21 mouse cellular contexts compared by ENCODE assay signal in the genomic region with DNA sequence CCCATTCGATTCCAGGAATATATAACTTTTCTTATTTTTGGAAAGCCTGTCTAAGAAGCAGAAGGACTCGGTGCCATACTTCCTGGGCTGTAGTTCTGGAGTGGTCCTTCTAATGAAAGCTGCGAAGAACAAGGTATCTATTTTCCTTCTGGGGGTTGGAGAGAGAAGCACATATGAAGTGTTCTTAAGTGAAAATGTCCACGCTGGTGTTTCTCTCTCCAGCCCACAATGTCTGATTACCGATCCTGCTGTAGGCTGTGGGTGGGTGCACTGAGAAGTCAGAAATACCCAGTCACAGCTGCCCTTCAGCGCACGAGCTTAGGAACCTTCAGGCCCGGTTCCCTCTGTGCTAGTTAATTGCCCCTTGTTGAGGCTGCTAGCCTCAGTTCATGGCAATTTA.
A peak's percentile ranks its signal among the peaks of the same experiment; 100 is the strongest.
DNase-seq lines count a peak whose midpoint lies in the region; TF ChIP-seq lines count a peak whose summit lies in the region.
"Had no signal": no experiment of that assay in that cellular context is flagged by ENCODE, and none has a peak within 500 bp of the region (broad histone marks: within the 10 kb centered on the region; RNA-seq: fewer than 3 reads in every experiment).

No protein-coding gene starts in this region.

- peak; percentile 28 to 49 for DNase-seq in frontal cortex, postnatal 36 days (ENCODE audit: low spot score in 2 of 2)
- no peak for DNase-seq in frontal cortex, postnatal 14 days (ENCODE audit: low spot score in 2 of 2)
- DNase-seq in left cerebral cortex, postnatal 36 days (ENCODE audit: low spot score in 2 of 2) = peak; percentile 44 to 49
- DNase-seq in left cerebral cortex, adult 11 months (ENCODE audit: low spot score) = no peak
- peak; percentile 75 for DNase-seq in brain, adult 2 months (ENCODE audit: low read depth, low spot score)
- DNase-seq in spleen, postnatal 14 days (ENCODE audit: low spot score in 2 of 2) = no peak
- DNase-seq in heart, adult 9 months (ENCODE audit: low spot score in 2 of 2) = no peak
- DNase-seq: adrenal gland, adult 2 months; adrenal gland, postnatal 14 days; cerebellum, adult 11-12 months; cerebellum, adult 8-10 months; cerebellum, postnatal 10 days; cerebellum, postnatal 36 days; gastrocnemius, postnatal 10 days; gastrocnemius, postnatal 36 days; heart, adult 2 months had no signal

- H3K4me3 ChIP-seq in cortical plate, adult 2 months (ENCODE audit: insufficient read depth, low read length) = no peak overlapping the region
- H3K4me3 ChIP-seq: forebrain, embryonic 10.5 days; forebrain, embryonic 13.5 days; heart, adult 2 months; hindbrain, embryonic 12.5 days; hindbrain, embryonic 15.5 days had no signal

- no peaks in the 10 kb centered on the region for H3K4me1 ChIP-seq in cortical plate, adult 2 months (ENCODE audit: control insufficient read depth, insufficient read depth, low read length)
- H3K4me1 ChIP-seq: forebrain, embryonic 10.5 days; forebrain, embryonic 13.5 days; hindbrain, embryonic 12.5 days; hindbrain, embryonic 15.5 days had no signal

- no peak for TF ChIP-seq CTCF in cortical plate, adult 2 months (IDR thresholded peaks at IDR 0.05; ENCODE audit: extremely low read depth, insufficient read depth, low read length)

- peak overlapping the region; percentile 72; the same call in 1 of the 2 replicates for H3K27ac ChIP-seq in cortical plate, adult 2 months (ENCODE audit: insufficient read depth, low read length)
- H3K27ac ChIP-seq: forebrain, embryonic 10.5 days; forebrain, embryonic 13.5 days; heart, adult 2 months; hindbrain, embryonic 12.5 days; hindbrain, embryonic 15.5 days had no signal

- intact Hi-C loops in left cerebral cortex, postnatal 36 days (cut with DNase I) = no loop called here

- TF ChIP-seq POLR2A in cortical plate, adult 2 months (IDR thresholded peaks at IDR 0.05; ENCODE audit: extremely low read depth, insufficient read depth, low read length) = no peak

Comparison
In these comparisons a context has a peak if more than half of its experiments do, and no peak if none do; other contexts are left out.
1. DNase-seq: peak in frontal cortex, postnatal 36 days (2 of 2), left cerebral cortex, postnatal 36 days (2 of 2) and brain, adult 2 months (single experiment); none in frontal cortex, postnatal 14 days (0 of 2), left cerebral cortex, adult 11 months (single experiment), spleen, postnatal 14 days (0 of 2) and heart, adult 9 months (0 of 2).